Mouse (Mus musculus) forebrain, embryonic 15.5 days (tissue): Measurements from ENCODE around the gene Fbxw7. TPM values are rescaled to one million over a fixed set of nuclear protein-coding genes. Genes with fewer than 3 reads are reported as not detected.

Source experiments
- ATAC-seq: fragments of 200-750 bp; cut with Nextera tagmentation; replicated peaks from 2 replicates; pipeline ENCODE4 v1.8.0; 2017; ENCODE audit warnings: mild to moderate bottlenecking, moderate TSS enrichment, moderate library complexity
- H3K27ac ChIP-seq: fragments of 300-500 bp; sonication (generic); replicated peaks from 2 replicates; pipeline ENCODE4 v1.5.1; 2015; ENCODE audit warnings: mild to moderate bottlenecking, inconsistent platforms
- H3K27me3 ChIP-seq: fragments of 300-500 bp; sonication (generic); 2 replicates; pipeline ENCODE4 v1.6.1; 2015; ENCODE audit warnings: inconsistent platforms
- H3K36me3 ChIP-seq: fragments of 300-500 bp; sonication (generic); 2 replicates; pipeline ENCODE4 v1.6.1; 2015; ENCODE audit warnings: mild to moderate bottlenecking, inconsistent platforms
- H3K4me1 ChIP-seq: fragments of 300-500 bp; sonication (generic); 2 replicates; pipeline ENCODE4 v1.6.1; 2015; ENCODE audit warnings: inconsistent platforms
- H3K4me2 ChIP-seq: fragments of 300-500 bp; sonication (generic); replicated peaks from 2 replicates; pipeline ENCODE4 v1.6.1; 2015; ENCODE audit warnings: mild to moderate bottlenecking, inconsistent platforms
- H3K4me3 ChIP-seq: fragments of 300-500 bp; sonication (generic); 2 replicates; pipeline ENCODE4 v1.5.1; 2015; ENCODE audit warnings: mild to moderate bottlenecking, inconsistent platforms
- H3K9ac ChIP-seq: fragments of 300-500 bp; sonication (generic); replicated peaks from 2 replicates; pipeline ENCODE4 v1.6.1; 2015; ENCODE audit warnings: mild to moderate bottlenecking, inconsistent platforms
- H3K9me3 ChIP-seq: fragments of 300-500 bp; sonication (generic); 2 replicates; pipeline ENCODE4 v1.6.1; 2016; ENCODE audit warnings: inconsistent platforms
- WGBS: fragments of 180-500 bp; shearing (Covaris S2); methylation state at CpG from one replicate; pipeline ENCODE4 v1.1.7; 2015; ENCODE audit warnings: mixed read lengths; 5-methylcytosine and 5-hydroxymethylcytosine counted together
- polyA plus RNA-seq: library from polyadenylated mRNA; unstranded; fragments of >200 nt; fragmentation: Nextera tagmentation; extraction: Ambion mirVana; gene quantifications from 2 replicates; pipeline ENCODE4 v1.2.1, GENCODE M21; 2015

Gene Fbxw7
- polyA plus RNA-seq = 33.2 and 37.6 TPM in 2 replicates

DNA sequence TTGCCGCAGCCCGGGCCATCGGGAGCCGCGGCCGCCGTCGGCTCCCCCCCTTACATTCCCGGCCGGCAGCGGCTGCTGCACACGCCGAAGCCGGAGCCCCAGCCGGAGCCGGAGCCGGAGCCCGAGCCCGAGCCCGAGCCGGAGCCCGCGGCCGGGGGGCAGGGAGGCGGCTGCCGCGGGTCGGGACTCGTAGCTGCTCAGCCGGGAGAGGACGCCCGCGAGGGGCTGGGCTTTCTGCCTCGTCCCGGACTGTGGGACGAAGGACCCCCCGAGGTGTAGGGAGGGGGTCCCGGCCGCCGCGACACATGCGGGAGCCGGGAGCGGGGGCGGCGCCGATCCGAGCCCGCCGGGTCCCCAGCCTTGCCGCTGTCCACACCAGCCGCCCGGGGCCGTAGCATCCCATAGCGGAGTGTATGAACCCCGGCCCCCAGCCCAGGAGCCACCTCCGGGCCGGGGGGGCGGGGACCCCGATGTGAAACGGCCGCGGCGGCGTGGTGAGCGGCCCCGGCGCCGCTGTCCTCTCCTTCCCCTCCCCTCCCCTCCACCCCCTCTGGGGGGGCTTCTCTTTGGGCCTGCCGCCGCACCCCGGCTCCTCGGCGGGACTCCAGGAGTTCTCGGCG lies at the start of gene Fbxw7:
TSS of gene Fbxw7 (plus strand) at position 507 of the 620 bp plus-strand sequence.
- peak within 1 kb of the TSS; percentile 86 for H3K9ac ChIP-seq
- WGBS = under 1% methylated on average over 60 of the region's 76 CpGs
- peak within 1 kb of the TSS; percentile 97 for H3K27ac ChIP-seq
- H3K4me3 ChIP-seq = peak within 1 kb of the TSS; percentile 87
- H3K4me1 ChIP-seq = peaks cover 35% of the 10 kb centered on the region
- no peaks in the 10 kb centered on the region for H3K9me3 ChIP-seq
- H3K4me2 ChIP-seq = peak within 1 kb of the TSS; percentile 99
- no peaks in the 10 kb centered on the region for H3K27me3 ChIP-seq
- no peaks in the 10 kb centered on the region for H3K36me3 ChIP-seq
- no peak; the same call in 1 of the 2 replicates for ATAC-seq

DNA sequence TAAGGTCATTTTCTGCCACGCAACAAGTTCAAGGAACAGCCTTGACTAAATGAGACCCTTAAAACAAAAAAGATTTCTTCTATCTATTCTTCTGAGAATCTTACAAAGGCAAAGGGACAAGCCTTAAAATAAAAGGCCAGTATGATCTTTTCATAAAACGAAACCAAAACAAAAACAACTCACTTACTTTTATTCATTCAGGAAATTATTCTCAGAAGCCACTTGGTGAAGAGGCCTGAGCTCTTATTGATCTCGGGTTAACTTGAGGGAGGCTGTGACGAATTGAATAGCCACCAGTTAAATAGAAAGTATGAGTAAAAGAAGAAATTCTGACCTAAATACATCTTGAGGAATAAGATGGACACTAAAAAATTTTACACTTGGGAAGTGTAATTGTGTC lies 46.1 kb upstream of the Fbxw7 start:
- Histone ChIP-seq H3K27me3 (no peaks in the 10 kb centered on the region), H3K4me2 (no peak overlapping the region), H3K27ac (no peak overlapping the region), H3K9me3 (no peaks in the 10 kb centered on the region), H3K9ac (no peak overlapping the region), H3K4me1 (no peaks in the 10 kb centered on the region), H3K4me3 (no peak overlapping the region), H3K36me3 (no peaks in the 10 kb centered on the region)
- no peak for ATAC-seq
- 86% methylated on average over 4 of the region's 4 CpGs for WGBS

DNA sequence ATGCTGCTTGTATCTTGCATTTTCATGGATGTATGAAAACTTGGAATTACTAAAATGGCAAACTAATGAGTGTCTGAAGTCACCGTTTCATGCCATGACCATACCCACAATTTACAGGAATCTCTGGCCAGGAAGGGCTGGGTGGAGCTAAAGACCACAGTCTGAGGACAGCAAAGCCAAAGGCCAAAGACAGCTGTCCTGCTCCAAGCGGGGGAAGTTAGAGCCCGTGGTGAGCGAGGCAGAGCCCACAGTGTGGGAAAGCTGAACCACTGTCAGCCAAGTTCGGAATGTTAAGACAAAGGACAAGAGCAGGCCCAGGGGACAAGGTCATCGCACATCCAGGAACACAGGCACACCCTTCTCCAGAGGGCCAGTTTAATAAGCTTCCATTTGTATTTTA lies 45.7 kb upstream of the Fbxw7 start:
- H3K9ac ChIP-seq = no peak overlapping the region
- WGBS = 83% methylated on average over 6 of the region's 6 CpGs
- no peaks in the 10 kb centered on the region for H3K4me1 ChIP-seq
- H3K27me3 ChIP-seq = no peaks in the 10 kb centered on the region
- ATAC-seq = no peak
- H3K36me3 ChIP-seq = no peaks in the 10 kb centered on the region
- H3K4me3 ChIP-seq = no peak overlapping the region
- H3K4me2 ChIP-seq = no peak overlapping the region
- H3K9me3 ChIP-seq = no peaks in the 10 kb centered on the region
- H3K27ac ChIP-seq = no peak overlapping the region

DNA sequence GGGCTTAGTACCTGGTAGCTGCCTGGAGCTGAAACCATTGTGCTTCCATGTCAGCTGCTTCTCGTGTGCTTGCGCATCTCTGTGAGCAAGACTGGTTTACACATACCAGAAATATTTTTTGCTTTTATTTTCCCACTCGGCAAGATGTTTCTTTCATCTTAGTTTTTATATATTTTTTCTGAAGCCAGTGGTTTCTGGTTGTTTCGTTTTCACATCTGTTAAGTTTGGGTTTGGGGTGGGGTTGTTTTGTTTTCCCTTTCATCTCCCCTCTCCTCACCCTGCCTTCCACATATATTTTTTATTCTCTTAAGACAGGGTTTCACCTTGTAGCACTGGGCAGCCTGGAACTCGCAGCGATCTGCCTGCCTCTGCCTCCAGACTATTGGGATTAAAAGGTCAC lies 44.5 kb upstream of the Fbxw7 start:
- H3K9me3 ChIP-seq = no peaks in the 10 kb centered on the region
- no peak for ATAC-seq
- H3K9ac ChIP-seq = no peak overlapping the region
- H3K27ac ChIP-seq = no peak overlapping the region
- H3K36me3 ChIP-seq = no peaks in the 10 kb centered on the region
- H3K4me2 ChIP-seq = no peak overlapping the region
- 92% methylated on average over 6 of the region's 6 CpGs for WGBS
- no peaks in the 10 kb centered on the region for H3K4me1 ChIP-seq
- H3K27me3 ChIP-seq = no peaks in the 10 kb centered on the region
- no peak overlapping the region for H3K4me3 ChIP-seq

DNA sequence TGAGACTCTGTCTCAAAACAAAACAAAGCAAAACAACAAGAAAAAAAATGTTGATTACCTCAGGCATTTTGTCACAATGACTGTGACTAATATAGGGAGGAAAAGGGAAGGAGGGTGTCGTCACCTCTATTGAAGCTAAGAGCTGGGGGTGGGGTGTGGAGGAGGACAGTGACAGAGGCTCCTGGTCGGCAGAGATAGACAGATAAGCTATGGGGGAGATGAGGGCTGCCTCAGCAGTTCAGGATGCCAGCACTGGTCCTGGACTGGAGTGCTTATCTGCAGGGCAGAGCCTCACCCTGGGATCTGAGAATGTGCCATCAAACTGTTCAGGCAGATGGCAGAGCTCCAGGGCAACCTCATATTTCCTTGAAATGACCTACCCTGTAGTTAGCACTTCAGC lies 43.1 kb upstream of the Fbxw7 start:
- Histone ChIP-seq H3K4me1 (no peaks in the 10 kb centered on the region), H3K9ac (no peak overlapping the region), H3K27ac (no peak overlapping the region), H3K4me2 (no peak overlapping the region), H3K4me3 (no peak overlapping the region), H3K36me3 (no peaks in the 10 kb centered on the region), H3K27me3 (no peaks in the 10 kb centered on the region), H3K9me3 (no peaks in the 10 kb centered on the region)
- 71% methylated on average over 2 of the region's 2 CpGs for WGBS
- no peak for ATAC-seq

DNA sequence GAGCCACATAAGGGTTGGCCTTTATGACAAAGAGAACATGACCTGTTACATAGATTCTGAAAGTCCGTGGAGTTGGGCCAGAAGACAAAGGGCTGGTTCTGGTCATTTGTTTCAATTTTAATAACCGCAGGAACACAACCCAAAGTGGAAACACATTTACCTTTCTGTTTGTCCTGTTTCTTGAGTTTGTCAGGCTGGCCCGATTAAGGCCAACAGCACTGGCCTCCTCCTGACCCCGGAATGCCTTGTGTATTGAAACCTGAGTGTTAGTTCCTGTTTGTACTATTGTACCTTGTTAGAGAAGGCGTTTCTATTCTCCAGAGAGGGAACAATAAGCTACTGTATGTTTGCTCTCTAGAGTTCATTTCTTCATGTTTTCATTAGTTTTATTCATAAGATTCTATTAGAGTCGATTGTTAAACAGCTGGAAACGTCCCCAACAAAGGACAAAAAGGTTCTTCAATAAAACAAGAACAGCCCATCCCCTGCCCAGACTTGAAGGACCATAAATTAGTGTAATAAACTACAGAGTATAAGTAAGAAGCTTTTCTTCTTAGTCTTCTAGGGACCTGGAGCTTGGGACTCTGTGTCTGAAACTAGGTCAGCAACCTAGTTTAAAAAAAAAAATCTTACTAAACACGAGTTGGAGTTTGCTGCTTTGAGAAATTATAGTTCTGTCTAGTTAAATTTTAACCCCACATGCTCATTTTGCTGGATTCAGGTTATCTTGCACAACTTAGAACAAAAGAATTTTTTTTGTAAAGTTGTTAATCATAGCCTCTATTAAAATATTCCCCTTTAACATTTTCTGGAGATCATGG lies 40.6 kb upstream of the Fbxw7 start:
- H3K4me1 ChIP-seq = no peaks in the 10 kb centered on the region
- no peaks in the 10 kb centered on the region for H3K36me3 ChIP-seq
- no peaks in the 10 kb centered on the region for H3K9me3 ChIP-seq
- H3K4me2 ChIP-seq = no peak overlapping the region
- no peak overlapping the region for H3K4me3 ChIP-seq
- WGBS = 48% methylated on average over 8 of the region's 8 CpGs
- no peak overlapping the region for H3K9ac ChIP-seq
- no peak overlapping the region for H3K27ac ChIP-seq
- ATAC-seq = no peak
- H3K27me3 ChIP-seq = no peaks in the 10 kb centered on the region

DNA sequence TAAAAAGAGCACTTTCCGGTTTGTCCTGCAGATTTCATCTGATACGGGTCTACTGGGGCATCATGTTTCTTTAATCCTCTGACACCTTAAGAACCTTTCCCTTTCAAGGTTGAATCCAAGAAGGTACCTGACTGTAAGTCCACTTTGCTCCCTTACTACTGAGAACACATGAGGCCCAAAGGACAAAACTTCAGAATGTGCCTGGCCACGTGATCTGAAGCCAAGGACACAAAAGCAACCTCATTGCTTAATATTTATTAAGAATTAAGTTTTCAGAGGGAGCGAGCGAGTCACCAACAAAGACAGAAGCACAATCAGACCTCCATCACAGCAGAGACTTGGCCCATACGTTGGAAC lies 40.0 kb upstream of the Fbxw7 start:
- no peak overlapping the region for H3K4me2 ChIP-seq
- no peak overlapping the region for H3K9ac ChIP-seq
- no peaks in the 10 kb centered on the region for H3K9me3 ChIP-seq
- 57% methylated on average over 6 of the region's 6 CpGs for WGBS
- ATAC-seq = no peak
- H3K4me1 ChIP-seq = no peaks in the 10 kb centered on the region
- no peak overlapping the region for H3K27ac ChIP-seq
- no peaks in the 10 kb centered on the region for H3K36me3 ChIP-seq
- no peak overlapping the region for H3K4me3 ChIP-seq
- no peaks in the 10 kb centered on the region for H3K27me3 ChIP-seq

DNA sequence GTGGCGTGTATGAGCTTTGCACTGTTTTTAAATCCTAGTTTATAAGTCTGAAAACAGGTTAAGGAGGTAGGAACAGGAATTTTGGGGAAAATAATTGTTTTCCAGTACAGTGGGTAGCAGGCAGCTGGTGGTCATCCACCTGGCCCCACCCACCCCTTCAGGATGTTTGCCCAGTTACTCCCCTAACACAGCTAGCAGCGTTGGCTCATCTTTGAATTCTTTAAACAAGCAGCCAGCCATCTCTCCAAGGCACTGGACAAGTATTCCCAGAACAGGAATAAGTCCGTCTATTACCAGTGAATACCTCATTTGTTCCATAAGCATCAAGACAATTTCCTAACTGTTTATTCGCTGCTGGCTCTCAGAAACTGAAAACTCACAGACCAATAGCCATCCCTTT lies 39.5 kb upstream of the Fbxw7 start:
- no peak for ATAC-seq
- H3K4me2 ChIP-seq = no peak overlapping the region
- no peaks in the 10 kb centered on the region for H3K9me3 ChIP-seq
- no peaks in the 10 kb centered on the region for H3K36me3 ChIP-seq
- H3K4me1 ChIP-seq = no peaks in the 10 kb centered on the region
- H3K4me3 ChIP-seq = no peak overlapping the region
- 56% methylated on average over 4 of the region's 4 CpGs for WGBS
- no peaks in the 10 kb centered on the region for H3K27me3 ChIP-seq
- H3K9ac ChIP-seq = no peak overlapping the region
- no peak overlapping the region for H3K27ac ChIP-seq

DNA sequence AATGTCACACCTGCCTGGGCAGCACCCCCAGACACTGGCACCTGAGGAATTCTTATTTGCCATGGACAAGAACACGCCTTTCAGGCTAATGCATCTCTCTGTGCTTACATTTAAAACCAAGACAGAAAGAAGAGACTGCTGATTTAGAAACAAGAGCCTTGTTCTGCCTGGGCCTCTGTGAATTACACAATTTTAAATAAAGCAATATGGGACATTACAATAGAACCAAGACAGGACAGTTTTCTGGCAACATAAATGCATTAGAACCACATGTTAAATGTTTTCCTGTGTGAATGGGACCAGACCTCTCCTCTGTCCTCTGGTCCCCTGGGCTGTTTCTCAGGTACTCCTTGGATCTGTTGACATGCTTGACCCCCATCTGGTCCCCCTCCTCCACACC lies 39.0 kb upstream of the Fbxw7 start:
- Histone ChIP-seq H3K4me1 (no peaks in the 10 kb centered on the region), H3K9ac (no peak overlapping the region), H3K9me3 (no peaks in the 10 kb centered on the region), H3K27me3 (no peaks in the 10 kb centered on the region), H3K36me3 (no peaks in the 10 kb centered on the region), H3K4me2 (no peak overlapping the region), H3K27ac (no peak overlapping the region), H3K4me3 (no peak overlapping the region)
- no peak for ATAC-seq
- 68% methylated on average over 1 of the region's 1 CpGs for WGBS

DNA sequence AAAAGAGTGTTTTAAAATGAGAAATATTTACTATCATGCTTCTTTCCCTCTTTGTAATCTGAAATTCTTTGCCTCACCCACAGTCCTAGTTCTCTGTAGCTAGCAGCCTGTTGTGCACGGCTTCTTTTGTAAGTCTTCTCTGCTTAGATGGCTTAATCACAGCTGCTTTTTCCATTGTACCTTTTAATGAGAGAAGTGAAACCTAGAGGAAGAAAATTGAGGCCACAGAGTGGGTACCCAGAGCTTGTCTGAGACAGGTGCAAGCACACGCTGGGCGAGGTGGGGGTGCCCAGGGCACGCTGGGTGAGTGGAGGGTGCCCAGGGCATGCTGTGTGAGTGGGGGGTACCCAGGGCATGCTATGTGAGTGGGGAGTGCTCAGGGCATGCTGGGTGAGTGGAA lies 27.2 kb upstream of the Fbxw7 start:
- Histone ChIP-seq H3K36me3 (no peaks in the 10 kb centered on the region), H3K27ac (no peak overlapping the region), H3K4me3 (no peak overlapping the region), H3K4me2 (no peak overlapping the region), H3K9ac (no peak overlapping the region), H3K9me3 (no peaks in the 10 kb centered on the region), H3K27me3 (no peaks in the 10 kb centered on the region), H3K4me1 (no peaks in the 10 kb centered on the region)
- WGBS = 82% methylated on average over 4 of the region's 4 CpGs
- no peak for ATAC-seq

DNA sequence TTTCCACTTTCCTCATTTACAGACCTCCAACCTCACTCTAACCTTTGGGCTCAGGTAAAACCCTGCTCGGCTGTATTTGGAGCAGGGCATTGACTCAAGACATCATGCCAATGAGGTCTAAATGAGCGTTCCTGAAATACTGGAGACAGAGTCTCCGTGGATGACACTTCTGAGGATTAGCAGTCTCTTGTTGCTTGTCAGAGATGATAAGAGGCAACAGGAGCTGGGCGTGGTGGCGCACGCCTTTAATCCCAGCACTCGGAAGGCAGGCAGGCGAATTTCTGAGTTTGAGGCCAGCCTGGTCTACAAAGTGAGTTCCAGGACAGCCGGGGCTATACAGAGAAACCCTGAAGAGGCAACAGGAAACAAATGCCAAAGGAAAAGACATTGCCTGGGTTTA lies 11.0 kb upstream of the Fbxw7 start:
- no peak for ATAC-seq
- Histone ChIP-seq H3K9ac (no peak overlapping the region), H3K4me1 (no peaks in the 10 kb centered on the region), H3K36me3 (no peaks in the 10 kb centered on the region), H3K4me3 (no peak overlapping the region), H3K27ac (no peak overlapping the region), H3K27me3 (no peaks in the 10 kb centered on the region), H3K4me2 (no peak overlapping the region), H3K9me3 (no peaks in the 10 kb centered on the region)
- WGBS = 78% methylated on average over 9 of the region's 9 CpGs

DNA sequence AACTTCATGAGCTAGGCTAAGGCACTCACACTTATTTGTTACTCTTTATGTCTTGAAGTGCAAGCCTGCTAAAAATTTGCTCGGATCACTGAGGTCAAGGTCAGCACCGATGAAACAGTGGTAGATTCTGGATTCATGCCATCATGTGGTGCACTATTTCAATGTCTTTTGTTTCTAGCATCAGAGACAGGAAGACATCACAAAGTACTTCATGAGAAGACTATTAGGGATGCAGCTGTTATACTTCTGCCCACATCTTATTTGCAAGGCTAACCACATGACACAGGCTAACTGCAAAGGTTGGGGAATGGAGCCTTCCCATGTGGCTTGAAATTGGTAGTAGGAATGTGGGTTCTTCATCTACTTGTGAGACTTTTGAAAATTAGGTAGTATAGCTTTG lies 8.9 kb upstream of the Fbxw7 start:
- no peaks in the 10 kb centered on the region for H3K9me3 ChIP-seq
- H3K4me3 ChIP-seq = no peak overlapping the region
- H3K27ac ChIP-seq = no peak overlapping the region
- H3K4me1 ChIP-seq = no peaks in the 10 kb centered on the region
- no peaks in the 10 kb centered on the region for H3K36me3 ChIP-seq
- no peaks in the 10 kb centered on the region for H3K27me3 ChIP-seq
- no peak overlapping the region for H3K4me2 ChIP-seq
- WGBS = 78% methylated on average over 2 of the region's 2 CpGs
- ATAC-seq = no peak
- no peak overlapping the region for H3K9ac ChIP-seq

DNA sequence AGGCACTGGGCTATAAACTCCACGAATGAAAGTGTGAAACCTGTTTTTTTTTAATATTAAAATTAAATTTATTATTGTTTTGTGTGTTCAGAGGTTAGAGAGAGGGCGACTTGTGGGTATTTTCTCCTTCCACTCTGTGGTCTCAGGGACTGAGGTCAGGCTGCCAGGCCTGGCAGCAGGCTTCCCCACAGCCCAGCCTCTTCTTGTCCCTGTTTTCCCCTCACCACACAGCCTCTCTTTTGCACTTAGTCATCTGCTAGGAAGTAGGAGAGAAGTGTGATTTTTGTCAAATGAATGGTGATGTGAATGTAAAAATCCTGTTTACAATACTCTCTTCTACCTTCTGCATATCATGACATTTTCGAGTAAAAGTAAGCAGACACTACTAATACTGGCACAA lies 7.2 kb upstream of the Fbxw7 start:
- H3K9me3 ChIP-seq = no peaks in the 10 kb centered on the region
- 70% methylated on average over 3 of the region's 3 CpGs for WGBS
- H3K4me3 ChIP-seq = no peak overlapping the region
- no peak overlapping the region for H3K27ac ChIP-seq
- H3K36me3 ChIP-seq = no peaks in the 10 kb centered on the region
- H3K9ac ChIP-seq = no peak overlapping the region
- peaks cover 6% of the 10 kb centered on the region for H3K4me1 ChIP-seq
- no peaks in the 10 kb centered on the region for H3K27me3 ChIP-seq
- no peak overlapping the region for H3K4me2 ChIP-seq
- no peak for ATAC-seq
